Mouse (Mus musculus): ENCODE measurements around the gene Emc8. TPM values are rescaled to one million over a fixed set of nuclear protein-coding genes. Genes with fewer than 3 reads are reported as not detected.
A peak's percentile ranks its signal among the peaks of the same experiment; 100 is the strongest.

The Emc8 gene
- 53.2 and 59.4 TPM in 2 replicates for polyA plus RNA-seq (2012; rRNA removed)

GRCm38 (mm10) chr8:120668374-120668905 is at the start of gene Emc8:
Gene Emc8 (minus strand): TSS chr8:120668573.
- peak in 1 of 2 experiments; percentile 16 for DNase-seq (ENCODE audit: extremely low spot score in 1 of 2, low spot score in 1 of 2)

DNA sequence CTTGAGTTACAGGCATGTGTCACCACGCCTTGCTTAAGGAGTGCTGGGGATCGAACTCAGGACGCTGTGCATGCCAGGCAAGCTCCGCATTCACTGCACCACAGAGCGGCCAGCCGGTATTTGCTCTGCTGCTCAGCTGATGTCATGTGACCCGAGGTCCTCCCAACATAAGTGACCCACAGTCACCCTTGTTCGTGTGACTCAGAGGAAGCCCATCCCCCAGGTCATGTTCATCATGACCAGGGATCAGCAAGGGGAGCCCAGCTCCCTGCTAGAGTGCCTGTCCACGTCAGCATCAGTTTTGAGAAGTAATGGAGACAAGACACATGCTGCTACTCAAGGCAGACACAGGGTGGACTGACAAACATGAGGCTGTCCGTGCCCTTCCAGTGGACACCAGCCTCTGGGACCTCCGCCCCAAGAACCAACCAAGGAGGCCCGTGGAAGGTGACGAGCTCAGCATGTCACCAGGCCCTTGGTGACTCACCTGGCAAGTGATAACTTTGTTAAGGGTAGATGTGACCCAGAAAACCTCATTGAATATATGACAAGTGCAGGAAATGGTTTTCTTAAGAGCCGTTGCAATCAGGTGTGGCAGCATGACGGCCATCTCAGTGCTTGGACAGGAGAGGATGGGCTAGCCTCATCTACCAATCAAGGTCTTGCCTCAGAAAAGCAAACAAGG is 47.8 kb upstream of the Emc8 start:
- DNase-seq (ENCODE audit: extremely low spot score in 1 of 2, low spot score in 1 of 2) = no peak

DNA sequence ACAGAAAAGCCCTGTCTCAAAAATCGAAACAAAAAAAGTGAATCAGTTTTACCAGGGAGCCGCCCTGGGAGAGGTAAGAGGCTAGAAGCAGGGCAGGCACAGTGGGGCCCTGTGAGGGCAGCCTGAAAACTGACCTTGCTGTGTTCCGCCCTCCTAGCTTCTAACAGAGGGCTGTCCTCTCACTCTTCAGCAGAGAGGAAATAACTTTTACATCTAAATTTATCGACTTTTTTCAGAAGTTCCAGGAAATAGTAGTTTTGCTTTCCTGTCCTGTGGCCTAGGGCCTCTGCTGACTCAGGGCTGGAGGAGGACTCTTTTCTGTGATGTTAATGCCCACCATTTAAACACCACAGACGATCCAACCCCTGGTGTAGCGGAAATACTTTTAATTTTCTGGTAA is 46.8 kb upstream of the Emc8 start:
- no peak for DNase-seq (ENCODE audit: extremely low spot score in 1 of 2, low spot score in 1 of 2)

GRCm38 (mm10) chr8:120709176-120709575 is 40.8 kb upstream of the Emc8 start:
- DNase-seq (ENCODE audit: extremely low spot score in 1 of 2, low spot score in 1 of 2) = no peak

- DNase-seq (ENCODE audit: extremely low spot score in 1 of 2, low spot score in 1 of 2) = no peak
These were observed 37.8 kb upstream of the Emc8 start for GRCm38 (mm10) chr8:120706193-120706592.

DNA sequence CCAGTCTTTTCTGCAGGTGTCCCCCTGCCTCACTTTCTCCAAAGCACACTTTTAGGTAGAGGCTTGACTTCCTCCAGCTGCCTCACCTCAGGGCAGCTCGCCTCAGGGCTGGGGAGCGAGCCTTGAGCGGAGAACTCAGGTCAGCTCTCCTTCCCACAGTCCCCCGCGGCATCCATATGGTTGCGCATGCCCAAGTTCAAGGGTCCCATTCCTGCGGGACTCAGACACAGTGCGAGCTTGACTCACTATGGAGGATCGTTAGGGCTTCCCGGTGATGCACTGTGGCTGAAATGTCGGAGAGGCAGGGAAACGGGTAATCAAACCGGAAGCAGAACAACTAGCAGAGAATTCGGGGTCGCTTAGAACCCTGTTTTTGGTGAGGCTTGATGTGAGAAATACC is 36.8 kb upstream of the Emc8 start:
- DNase-seq (ENCODE audit: extremely low spot score in 1 of 2, low spot score in 1 of 2) = no peak

DNA sequence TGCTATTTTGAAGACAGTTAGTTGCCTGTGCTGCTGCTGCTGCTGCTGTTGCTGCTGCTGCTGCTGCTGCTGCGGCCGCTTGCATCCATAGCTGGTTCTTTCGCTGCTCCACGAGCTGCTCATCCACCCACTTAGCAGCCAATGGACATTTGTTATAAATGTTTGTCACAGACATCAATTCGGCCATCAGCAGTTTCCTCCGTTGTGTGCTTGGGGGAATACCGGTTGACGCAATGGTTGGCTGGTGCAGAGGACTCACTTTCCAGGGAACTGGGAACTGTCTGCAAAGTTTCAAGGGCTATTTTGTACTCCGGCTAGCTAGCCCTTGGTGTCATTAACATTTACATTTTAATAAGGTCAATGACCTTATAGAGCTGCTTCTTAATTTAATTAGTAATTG is 35.8 kb upstream of the Emc8 start:
- DNase-seq (ENCODE audit: extremely low spot score in 1 of 2, low spot score in 1 of 2) = no peak

DNA sequence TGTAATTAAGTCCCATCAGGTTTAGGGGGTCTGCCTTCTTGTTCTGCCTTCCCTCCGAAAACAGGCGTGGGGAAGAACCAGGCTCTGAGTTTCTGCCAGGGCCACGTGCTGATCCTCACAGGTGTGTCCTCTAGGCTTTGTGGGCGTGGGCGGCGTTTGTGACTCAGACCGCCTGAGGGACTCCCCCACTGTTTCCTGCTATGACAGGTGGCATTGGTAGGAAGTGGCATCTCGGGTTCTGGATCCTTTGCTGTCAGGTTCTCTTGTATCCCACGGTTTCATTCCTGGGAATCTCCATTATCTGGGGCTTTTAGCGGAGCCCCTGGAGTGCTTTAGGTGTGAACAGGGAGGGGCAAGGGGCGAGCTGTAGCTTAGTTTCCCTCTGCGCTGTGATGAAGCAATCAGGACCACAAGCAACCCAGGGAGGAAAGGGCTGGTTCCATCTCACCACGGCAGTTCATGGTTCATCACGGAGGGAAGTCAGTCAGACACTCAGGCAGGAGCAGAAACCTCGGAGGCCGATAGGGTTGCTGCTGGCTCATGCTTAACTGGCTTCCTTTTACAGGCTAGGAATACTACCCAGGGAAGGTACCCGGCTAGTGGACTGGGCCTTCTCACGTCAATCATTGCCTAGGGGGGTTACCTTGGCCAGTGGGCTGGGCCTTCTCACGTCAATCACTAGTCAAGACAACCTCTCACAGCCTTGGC is 33.5 kb upstream of the Emc8 start:
- DNase-seq (ENCODE audit: extremely low spot score in 1 of 2, low spot score in 1 of 2) = peak in 1 of 2 experiments; percentile 41

- DNase-seq (ENCODE audit: extremely low spot score in 1 of 2, low spot score in 1 of 2) = no peak
These were observed 31.7 kb upstream of the Emc8 start for GRCm38 (mm10) chr8:120700053-120700452.

DNA sequence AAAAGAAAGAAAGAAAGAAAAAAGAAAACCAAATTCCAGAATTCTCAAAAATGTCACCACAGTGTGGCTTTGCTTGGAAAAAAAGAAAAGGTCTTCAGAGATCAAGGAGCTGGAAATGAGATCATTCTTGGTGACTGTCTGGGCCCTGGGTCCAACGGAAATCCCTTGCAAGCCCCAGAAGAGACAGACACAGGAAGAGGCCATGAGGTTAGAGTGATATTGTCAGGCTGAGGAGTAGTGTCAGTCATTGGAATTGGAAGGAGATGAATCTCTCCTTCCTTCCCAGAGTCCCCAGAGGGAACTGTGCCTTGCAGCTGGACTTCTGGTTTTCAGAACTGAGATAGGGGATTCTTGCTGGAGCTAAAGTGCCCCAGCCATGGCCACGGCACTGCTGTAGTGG is 31.2 kb upstream of the Emc8 start:
- no peak for DNase-seq (ENCODE audit: extremely low spot score in 1 of 2, low spot score in 1 of 2)

DNA sequence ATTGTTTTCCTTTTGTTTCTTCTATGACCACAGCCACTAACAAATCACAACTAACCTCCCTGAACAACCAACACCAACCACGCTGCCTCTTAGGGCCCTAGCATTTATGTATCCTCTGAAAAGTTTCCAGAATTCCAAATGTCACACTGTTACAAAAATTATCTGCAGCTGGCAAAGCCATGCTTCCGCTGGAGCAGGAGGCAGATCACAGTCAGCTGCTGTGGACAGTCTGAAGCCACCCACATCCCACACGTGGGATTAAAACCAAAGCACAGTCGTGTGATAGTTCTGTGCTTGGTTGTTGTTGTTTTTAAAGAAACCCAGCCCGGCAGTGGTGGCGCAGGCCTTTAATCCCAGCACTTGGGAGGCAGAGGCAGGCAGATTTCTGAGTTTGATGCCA is 30.7 kb upstream of the Emc8 start:
- DNase-seq (ENCODE audit: extremely low spot score in 1 of 2, low spot score in 1 of 2) = no peak

DNA sequence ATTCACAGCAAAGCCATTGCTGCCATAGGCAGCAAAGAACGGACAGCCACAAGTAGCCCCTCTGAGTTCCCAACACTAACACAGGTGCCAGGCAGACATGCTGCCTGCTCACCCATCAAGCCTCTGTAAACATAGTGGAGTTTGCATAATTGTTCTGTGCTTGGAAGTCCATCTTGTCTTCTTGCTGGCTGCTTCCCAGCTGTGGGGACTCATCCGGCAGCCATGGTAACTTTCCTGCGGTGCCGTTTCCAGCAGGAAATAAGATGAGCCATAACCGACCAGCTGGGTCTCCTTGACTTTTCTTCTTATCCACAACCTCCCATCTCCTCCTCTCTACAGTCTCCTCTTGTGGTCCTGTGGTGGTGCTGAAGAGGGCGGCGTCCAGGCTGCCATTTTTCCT is 30.1 kb upstream of the Emc8 start:
- DNase-seq (ENCODE audit: extremely low spot score in 1 of 2, low spot score in 1 of 2) = no peak

GRCm38 (mm10) chr8:120697979-120698272 is 29.6 kb upstream of the Emc8 start:
- DNase-seq (ENCODE audit: extremely low spot score in 1 of 2, low spot score in 1 of 2) = no peak

GRCm38 (mm10) chr8:120697154-120697978 is 29.0 kb upstream of the Emc8 start:
- DNase-seq (ENCODE audit: extremely low spot score in 1 of 2, low spot score in 1 of 2) = no peak

GRCm38 (mm10) chr8:120696401-120697153 is 28.2 kb upstream of the Emc8 start:
- DNase-seq (ENCODE audit: extremely low spot score in 1 of 2, low spot score in 1 of 2) = no peak

DNA sequence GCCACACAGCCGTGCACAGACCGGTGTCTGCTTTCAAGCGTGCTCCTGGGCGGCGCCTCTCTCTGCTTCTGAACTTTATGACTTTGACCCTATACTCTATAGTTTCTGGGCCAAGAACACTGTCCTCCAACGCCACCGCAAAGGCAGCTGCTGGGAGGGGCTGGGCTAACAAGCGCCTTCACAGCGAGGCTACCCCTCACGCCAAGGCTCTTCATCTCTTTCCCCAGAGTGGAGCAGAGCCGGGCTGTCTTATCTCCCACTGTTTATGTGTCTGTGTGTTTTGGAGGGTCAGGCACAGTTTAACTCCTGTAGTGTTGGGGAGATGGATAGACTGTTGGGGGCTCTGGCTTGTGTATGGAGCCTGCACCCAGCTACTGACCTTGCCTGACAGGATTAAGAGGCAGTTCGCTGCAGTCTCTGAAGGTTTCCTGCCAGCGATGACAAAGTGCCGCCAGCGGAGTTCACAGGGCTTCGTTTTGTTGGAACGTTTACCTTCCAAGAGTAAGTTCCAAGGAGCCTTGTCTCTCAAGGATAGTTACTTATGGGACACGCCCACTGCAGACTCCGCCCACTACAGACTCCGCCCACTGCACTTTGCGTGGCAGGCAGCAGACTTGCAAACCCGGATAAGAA is 25.6 kb upstream of the Emc8 start:
- no peak for DNase-seq (ENCODE audit: extremely low spot score in 1 of 2, low spot score in 1 of 2)

DNA sequence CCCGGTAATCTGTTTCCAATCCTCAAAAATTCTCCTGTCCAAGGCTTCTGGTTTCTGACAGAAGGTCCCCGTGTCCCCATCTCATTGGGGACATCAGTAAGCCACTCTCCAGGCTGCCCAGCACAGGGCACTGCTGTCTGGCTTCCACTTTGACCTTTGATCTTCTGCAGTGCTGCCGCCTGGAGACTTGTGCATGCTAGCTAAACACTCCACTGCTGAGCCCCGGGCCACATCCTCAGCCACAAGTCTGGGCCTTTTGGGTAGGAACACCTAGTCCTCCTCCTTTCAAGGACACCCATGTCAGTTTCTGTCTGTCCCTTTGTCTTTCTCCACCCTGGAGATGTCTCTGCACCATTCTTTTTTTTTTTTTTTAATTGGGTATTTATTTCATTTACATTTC is 24.6 kb upstream of the Emc8 start:
- no peak for DNase-seq (ENCODE audit: extremely low spot score in 1 of 2, low spot score in 1 of 2)

DNA sequence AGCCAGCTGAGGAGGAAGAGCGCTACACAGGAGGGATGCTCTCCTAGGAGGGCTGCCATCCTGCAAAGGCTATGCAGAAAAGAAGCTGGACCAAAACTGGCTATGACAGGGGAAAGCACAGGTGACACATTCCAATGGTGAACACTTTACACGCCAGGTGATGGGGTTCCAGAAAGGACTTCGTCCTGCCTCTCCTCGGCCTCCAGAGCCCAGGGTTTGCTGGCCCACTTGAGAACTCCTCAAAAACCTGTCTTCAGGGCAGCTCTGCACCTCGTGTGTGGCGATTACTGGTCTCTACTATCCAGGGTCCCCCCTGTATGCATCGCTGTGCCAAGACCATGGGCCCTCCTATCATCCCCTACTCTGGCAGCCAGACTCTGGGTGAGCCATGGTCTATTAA is 20.1 kb upstream of the Emc8 start:
- DNase-seq (ENCODE audit: extremely low spot score in 1 of 2, low spot score in 1 of 2) = no peak

- DNase-seq (ENCODE audit: extremely low spot score in 1 of 2, low spot score in 1 of 2) = no peak
These were observed 19.4 kb upstream of the Emc8 start for GRCm38 (mm10) chr8:120687786-120688185.

GRCm38 (mm10) chr8:120686576-120686975 is 18.2 kb upstream of the Emc8 start:
- DNase-seq (ENCODE audit: extremely low spot score in 1 of 2, low spot score in 1 of 2) = no peak

Data from frontal cortex, adult 2 months (tissue).